ENCODE assay signal across 29 mouse cellular contexts in genomic region chr8:78658172-78658571, GRCm38 (mm10).
"Had no signal": no experiment of that assay in that cellular context is flagged by ENCODE, and none has a peak within 500 bp of the region (broad histone marks: within the 10 kb centered on the region; RNA-seq: fewer than 3 reads in every experiment).

No protein-coding gene starts in this region.

- H3K4me3 ChIP-seq: left cerebral cortex, adult 2 months; limb, embryonic 10.5 days; limb, embryonic 12.5 days; limb, embryonic 13.5 days; limb, embryonic 15.5 days; liver, embryonic 12.5 days; liver, embryonic 13.5 days; liver, embryonic 15.5 days; lung, embryonic 15.5 days; megakaryocyte, embryonic 14.5 days; midbrain, embryonic 10.5 days; midbrain, embryonic 12.5 days; midbrain, embryonic 13.5 days; midbrain, embryonic 15.5 days had no signal

- H3K27ac ChIP-seq: left cerebral cortex, adult 2 months; limb, embryonic 10.5 days; limb, embryonic 12.5 days; limb, embryonic 13.5 days; limb, embryonic 15.5 days; liver, embryonic 12.5 days; liver, embryonic 13.5 days; liver, embryonic 14.5 days; liver, embryonic 15.5 days; lung, embryonic 15.5 days; macrophage; midbrain, embryonic 10.5 days; midbrain, embryonic 12.5 days; midbrain, embryonic 13.5 days; midbrain, embryonic 15.5 days had no signal

- H3K4me2 ChIP-seq: limb, embryonic 12.5 days; limb, embryonic 13.5 days; limb, embryonic 15.5 days; liver, embryonic 11.5 days; liver, embryonic 12.5 days; liver, embryonic 13.5 days; liver, embryonic 15.5 days; lung, embryonic 14.5 days; lung, embryonic 15.5 days; midbrain, embryonic 11.5 days; midbrain, embryonic 12.5 days; midbrain, embryonic 13.5 days; midbrain, embryonic 15.5 days had no signal

- H3K36me3 ChIP-seq: limb, embryonic 10.5 days; limb, embryonic 12.5 days; limb, embryonic 13.5 days; liver, embryonic 12.5 days; liver, embryonic 13.5 days; liver, embryonic 15.5 days; lung, embryonic 15.5 days; midbrain, embryonic 10.5 days; midbrain, embryonic 12.5 days; midbrain, embryonic 13.5 days; midbrain, embryonic 15.5 days had no signal

- H3K4me1 ChIP-seq: liver, embryonic 12.5 days; liver, embryonic 13.5 days; lung, embryonic 15.5 days; midbrain, embryonic 12.5 days had no signal

- H3K27me3 ChIP-seq: limb, embryonic 12.5 days; limb, embryonic 13.5 days; limb, embryonic 15.5 days; liver, embryonic 12.5 days; liver, embryonic 13.5 days; liver, embryonic 15.5 days; lung, embryonic 15.5 days; megakaryocyte, embryonic 14.5 days; midbrain, embryonic 12.5 days; midbrain, embryonic 13.5 days; midbrain, embryonic 15.5 days had no signal

- DNase-seq: left cerebral cortex, postnatal 4 days; liver; liver, embryonic 13.5 days; liver, postnatal 0 days; lung, adult 18-20 months; lung, adult 2 months; lung, embryonic 14.5 days; lung, postnatal 10 days; lung, postnatal 14 days; lung, postnatal 36 days; lung, postnatal 4 days; midbrain, embryonic 14.5 days had no signal
